Mouse (Mus musculus) midbrain, embryonic 16.5 days (tissue): ENCODE measurements at regions not wholly inside any gene's neighbourhood (a gene's known extent, or its start where the extent isn't known, plus 50 kb on each side); places are given as distances from the start of the nearest gene placed in this dataset.

Experiments
- ATAC-seq: fragments of 200-750 bp; cut with Nextera tagmentation; 2 replicates; pipeline ENCODE4 v1.8.0; 2017; ENCODE audit warnings: moderate TSS enrichment
- H3K27ac ChIP-seq: fragments of 300-500 bp; sonication (generic); 2 replicates; pipeline ENCODE4 v1.5.1; 2014; ENCODE audit warnings: mild to moderate bottlenecking, low read length, mixed read lengths
- H3K27me3 ChIP-seq: fragments of 300-500 bp; sonication (generic); 2 replicates; pipeline ENCODE4 v1.6.1; 2014; ENCODE audit warnings: low read depth, low read length, mixed read lengths; ENCODE audit not compliant: control insufficient read depth, insufficient read depth
- H3K36me3 ChIP-seq: fragments of 300-500 bp; sonication (generic); 2 replicates; pipeline ENCODE4 v1.6.1; 2014; ENCODE audit warnings: mild to moderate bottlenecking, low read length, moderate library complexity, mixed read lengths; ENCODE audit not compliant: control insufficient read depth, insufficient read depth
- H3K4me1 ChIP-seq: fragments of 300-500 bp; sonication (generic); 2 replicates; pipeline ENCODE4 v1.6.1; 2014; ENCODE audit warnings: mild to moderate bottlenecking, low read length, mixed read lengths; ENCODE audit not compliant: control insufficient read depth, insufficient read depth
- H3K4me2 ChIP-seq: fragments of 300-500 bp; sonication (generic); 2 replicates; pipeline ENCODE4 v1.6.1; 2014; ENCODE audit warnings: mild to moderate bottlenecking, low read length, mixed read lengths
- H3K4me3 ChIP-seq: fragments of 300-500 bp; sonication (generic); 2 replicates; pipeline ENCODE4 v1.5.1; 2014; ENCODE audit warnings: low read depth, mild to moderate bottlenecking, low read length, moderate library complexity, mixed read lengths
- H3K9ac ChIP-seq: fragments of 300-500 bp; sonication (generic); 2 replicates; pipeline ENCODE4 v1.6.1; 2014; ENCODE audit warnings: low read depth, low read length, mixed read lengths
- H3K9me3 ChIP-seq: fragments of 300-500 bp; sonication (generic); replicated peaks from 2 replicates; pipeline ENCODE4 v1.6.1; 2014; ENCODE audit warnings: mild to moderate bottlenecking, low read length, mixed read lengths; ENCODE audit not compliant: control insufficient read depth, poor library complexity, severe bottlenecking
- WGBS: fragments of 180-500 bp; shearing (Covaris S2); extraction: QIAGEN DNeasy Blood & Tissue Kit; methylation state at CpG from one replicate; pipeline ENCODE4 v1.1.7; 2014; 5-methylcytosine and 5-hydroxymethylcytosine counted together

DNA sequence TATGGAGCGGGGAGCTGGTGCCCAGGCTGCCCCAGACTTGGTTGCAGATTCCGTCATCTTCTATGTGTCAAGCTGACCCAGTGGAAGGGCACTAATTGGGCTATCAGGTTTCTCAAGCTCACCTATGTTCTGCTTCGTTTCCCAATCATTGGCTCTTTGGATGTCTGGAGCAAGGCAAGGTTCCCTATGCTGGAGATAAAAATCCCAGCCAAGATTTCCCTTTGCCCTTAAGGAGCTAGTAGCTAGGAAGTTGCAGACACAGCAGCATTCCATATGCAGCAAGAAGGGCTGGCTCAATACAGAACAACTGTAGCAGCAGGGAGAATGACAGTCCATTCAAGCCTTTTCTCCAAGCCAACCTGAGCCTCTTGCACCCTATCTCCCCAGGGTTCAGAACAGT, 159.2 kb upstream of the Zfp706 start:
- no peak overlapping the region for H3K4me3 ChIP-seq
- H3K27ac ChIP-seq = no peak overlapping the region
- H3K9me3 ChIP-seq = no peaks in the 10 kb centered on the region
- 94% methylated on average over 3 of the region's 3 CpGs for WGBS
- H3K36me3 ChIP-seq = no peaks in the 10 kb centered on the region
- no peaks in the 10 kb centered on the region for H3K4me1 ChIP-seq
- H3K4me2 ChIP-seq = no peak overlapping the region
- H3K27me3 ChIP-seq = no peaks in the 10 kb centered on the region
- ATAC-seq = no peak
- H3K9ac ChIP-seq = no peak overlapping the region

DNA sequence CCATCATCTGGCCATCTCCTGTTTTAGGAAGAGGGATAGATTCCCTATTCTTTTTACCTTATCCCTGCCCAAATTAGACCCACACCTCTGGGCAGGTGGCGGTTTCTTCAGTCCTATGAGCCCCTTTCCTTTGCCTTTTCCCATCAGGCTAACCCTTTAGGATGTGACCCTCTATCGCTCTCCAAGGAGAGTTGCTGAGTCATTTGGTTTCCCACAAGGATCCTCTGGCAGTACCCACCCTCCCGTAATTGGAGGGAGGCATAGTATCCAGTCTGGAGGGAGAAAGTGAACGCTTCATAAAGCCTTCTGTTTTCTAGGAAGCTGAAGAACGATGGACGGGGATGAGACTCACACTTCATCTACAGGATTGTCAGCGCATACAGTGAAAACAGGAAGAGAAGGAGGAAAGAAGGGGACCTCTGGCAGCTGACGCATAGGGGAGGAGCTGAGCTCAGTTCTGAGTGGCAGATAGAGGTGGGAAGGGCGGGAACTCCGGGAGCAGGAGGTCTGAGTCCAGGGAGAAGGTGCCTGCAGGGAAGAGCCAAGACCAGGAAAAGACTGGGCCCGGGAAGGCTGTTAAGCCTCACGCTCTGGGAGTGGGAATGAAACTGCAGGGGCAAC, 158.4 kb upstream of the Zfp706 start:
- 35% methylated on average over 12 of the region's 12 CpGs for WGBS
- no peak overlapping the region for H3K4me3 ChIP-seq
- no peak overlapping the region for H3K4me2 ChIP-seq

DNA sequence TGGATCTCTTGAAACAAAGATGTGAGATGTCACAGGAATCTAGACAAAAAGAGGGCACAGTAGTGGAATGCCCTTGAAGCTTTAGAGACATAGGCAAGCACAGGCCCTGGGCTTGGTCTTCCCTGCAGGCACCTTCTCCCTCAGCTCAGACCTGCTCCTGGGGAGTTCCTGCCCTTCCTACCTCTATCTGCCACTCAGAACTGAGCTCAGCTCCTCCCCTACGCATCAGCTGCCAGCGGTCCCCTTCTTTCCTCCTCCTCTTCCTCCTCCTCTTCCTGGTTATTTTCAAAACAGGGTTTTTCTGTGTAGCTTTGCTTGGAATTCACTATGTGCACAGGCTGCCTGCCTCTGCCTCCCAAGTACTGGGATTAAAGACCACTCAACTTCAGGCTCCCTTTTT, 157.6 kb upstream of the Zfp706 start:
- H3K4me2 ChIP-seq = no peak overlapping the region
- no peaks in the 10 kb centered on the region for H3K4me1 ChIP-seq
- H3K27ac ChIP-seq = no peak overlapping the region
- H3K27me3 ChIP-seq = no peaks in the 10 kb centered on the region
- WGBS = 58% methylated on average over 2 of the region's 2 CpGs
- ATAC-seq = no peak
- H3K4me3 ChIP-seq = no peak overlapping the region
- no peaks in the 10 kb centered on the region for H3K9me3 ChIP-seq
- H3K9ac ChIP-seq = no peak overlapping the region
- H3K36me3 ChIP-seq = no peaks in the 10 kb centered on the region

More for the DNA sequence above, 158.4 kb upstream of the Zfp706 start:
- Histone ChIP-seq H3K27ac (no peak overlapping the region), H3K9me3 (no peaks in the 10 kb centered on the region), H3K36me3 (no peaks in the 10 kb centered on the region), H3K27me3 (no peaks in the 10 kb centered on the region), H3K4me1 (no peaks in the 10 kb centered on the region), H3K9ac (no peak overlapping the region)
- ATAC-seq = no peak

DNA sequence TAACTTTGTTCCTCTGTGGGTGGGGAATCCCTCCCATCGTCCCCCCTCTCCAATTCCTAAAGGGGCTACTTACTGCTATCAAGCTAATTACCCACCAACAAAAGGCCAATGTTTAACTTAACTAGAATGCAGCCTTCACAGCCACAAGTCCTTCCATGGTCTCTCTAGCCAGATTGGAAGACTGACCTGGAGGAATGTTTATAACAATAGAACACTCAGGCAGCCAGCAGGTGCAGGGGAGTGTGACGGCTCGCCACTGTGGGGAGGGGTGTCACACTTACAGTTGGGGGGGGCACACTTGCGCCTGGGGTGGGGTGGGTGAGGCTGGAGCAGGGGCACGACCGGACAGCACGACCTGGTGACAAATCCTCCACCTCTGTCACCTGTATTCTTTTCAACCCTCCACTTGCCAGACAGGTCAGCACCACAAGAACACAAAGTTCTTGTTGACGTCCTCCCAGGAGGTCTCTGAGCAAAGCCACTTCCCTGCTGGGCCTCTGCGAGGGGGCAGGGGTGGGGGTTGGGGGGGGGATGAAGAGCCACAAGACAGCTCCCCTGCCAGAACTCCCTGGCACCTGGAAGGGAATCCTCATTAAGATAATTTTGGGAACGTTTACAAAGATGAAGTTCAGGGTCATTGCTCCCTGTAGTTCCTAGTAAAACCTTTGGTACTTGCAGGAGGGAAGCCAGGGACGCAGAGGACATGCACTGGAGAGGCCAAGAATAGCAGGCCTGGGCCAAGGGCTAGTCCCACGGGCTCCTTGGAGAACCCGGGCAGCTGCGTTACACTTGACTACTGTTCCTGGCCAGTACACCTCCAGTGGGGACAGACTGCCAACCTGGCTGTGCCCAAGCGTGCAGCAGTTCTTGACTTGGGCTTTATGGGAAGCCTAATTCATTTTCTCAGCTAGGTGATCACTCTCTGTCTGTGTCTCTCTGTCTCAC, 156.9 kb upstream of the Zfp706 start:
- Histone ChIP-seq H3K27ac (no peak overlapping the region), H3K27me3 (no peaks in the 10 kb centered on the region), H3K9me3 (no peaks in the 10 kb centered on the region), H3K4me2 (no peak overlapping the region), H3K36me3 (no peaks in the 10 kb centered on the region), H3K4me1 (no peaks in the 10 kb centered on the region), H3K4me3 (no peak overlapping the region), H3K9ac (no peak overlapping the region)
- no peak for ATAC-seq
- WGBS = 25% methylated on average over 15 of the region's 15 CpGs

DNA sequence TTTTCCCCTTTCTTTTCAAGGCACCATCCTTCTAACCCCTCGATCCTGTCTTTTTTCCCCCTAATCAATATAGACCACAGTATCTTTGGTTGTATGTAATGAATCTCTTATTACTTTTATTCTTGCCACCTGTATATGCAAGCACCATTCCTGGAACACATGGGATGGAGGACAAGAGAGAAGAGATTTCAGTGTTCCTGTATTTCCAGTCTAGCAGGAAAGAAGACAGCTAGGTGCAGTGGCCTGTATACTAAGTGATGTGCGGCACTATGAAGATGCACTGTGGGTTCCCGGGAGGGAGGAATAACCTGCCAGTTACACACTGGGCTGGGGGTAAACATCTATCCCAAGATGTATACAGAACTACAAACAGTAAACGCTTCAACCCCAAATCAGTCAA, 152.4 kb upstream of the Zfp706 start:
- no peak overlapping the region for H3K4me3 ChIP-seq
- no peak overlapping the region for H3K9ac ChIP-seq
- H3K4me1 ChIP-seq = no peaks in the 10 kb centered on the region
- WGBS = 81% methylated on average over 4 of the region's 4 CpGs
- no peak overlapping the region for H3K4me2 ChIP-seq
- no peak for ATAC-seq
- H3K27ac ChIP-seq = no peak overlapping the region
- no peaks in the 10 kb centered on the region for H3K27me3 ChIP-seq
- no peaks in the 10 kb centered on the region for H3K36me3 ChIP-seq
- no peaks in the 10 kb centered on the region for H3K9me3 ChIP-seq

DNA sequence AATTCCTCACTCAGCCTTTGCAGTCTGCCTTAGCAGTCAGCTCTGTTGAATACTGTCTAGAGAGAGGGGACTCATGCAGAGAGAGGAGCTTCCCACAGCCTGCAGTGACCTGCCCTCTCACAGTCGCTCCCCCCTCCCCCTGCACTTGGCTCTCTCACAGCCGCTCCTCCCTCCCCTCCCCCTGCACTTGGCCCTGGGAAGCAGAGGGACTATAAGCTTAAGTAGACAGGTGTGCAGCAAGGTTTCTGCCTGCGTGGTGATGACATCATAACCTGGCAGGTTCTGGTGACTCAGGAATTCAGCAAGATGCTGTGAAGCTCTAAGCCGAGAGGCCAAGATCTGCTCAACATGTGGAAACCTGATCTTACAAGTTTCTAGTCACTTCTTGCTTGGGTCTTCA, 151.8 kb upstream of the Zfp706 start:
- Histone ChIP-seq H3K9me3 (no peaks in the 10 kb centered on the region), H3K27me3 (no peaks in the 10 kb centered on the region), H3K27ac (no peak overlapping the region), H3K4me1 (no peaks in the 10 kb centered on the region), H3K4me3 (no peak overlapping the region), H3K4me2 (no peak overlapping the region), H3K9ac (no peak overlapping the region), H3K36me3 (no peaks in the 10 kb centered on the region)
- ATAC-seq = no peak
- WGBS = 13% methylated on average over 4 of the region's 4 CpGs

DNA sequence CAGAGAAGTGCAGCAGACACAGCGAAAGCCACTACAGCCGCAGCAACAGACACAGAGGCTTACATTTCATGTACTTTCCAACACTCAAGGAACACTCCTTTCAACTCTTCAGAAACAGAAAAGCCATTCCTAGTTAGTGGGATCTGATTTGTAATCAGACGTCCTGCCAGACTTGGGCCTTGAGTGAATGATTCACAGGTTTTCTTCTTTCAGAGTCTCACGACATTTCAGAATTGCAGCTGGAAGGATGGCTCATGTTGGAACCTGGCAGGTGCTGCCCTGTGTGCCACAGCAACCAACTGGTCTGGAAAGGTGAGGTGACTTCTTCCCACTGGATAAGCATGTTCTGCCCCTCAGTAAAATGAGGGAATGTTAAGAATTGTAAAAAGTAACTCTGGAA, 149.8 kb upstream of the Zfp706 start:
- ATAC-seq = no peak
- H3K4me3 ChIP-seq = no peak overlapping the region
- no peaks in the 10 kb centered on the region for H3K4me1 ChIP-seq
- H3K27me3 ChIP-seq = no peaks in the 10 kb centered on the region
- no peak overlapping the region for H3K4me2 ChIP-seq
- H3K9ac ChIP-seq = no peak overlapping the region
- H3K36me3 ChIP-seq = no peaks in the 10 kb centered on the region
- H3K27ac ChIP-seq = no peak overlapping the region
- H3K9me3 ChIP-seq = no peaks in the 10 kb centered on the region
- 75% methylated on average over 4 of the region's 4 CpGs for WGBS

DNA sequence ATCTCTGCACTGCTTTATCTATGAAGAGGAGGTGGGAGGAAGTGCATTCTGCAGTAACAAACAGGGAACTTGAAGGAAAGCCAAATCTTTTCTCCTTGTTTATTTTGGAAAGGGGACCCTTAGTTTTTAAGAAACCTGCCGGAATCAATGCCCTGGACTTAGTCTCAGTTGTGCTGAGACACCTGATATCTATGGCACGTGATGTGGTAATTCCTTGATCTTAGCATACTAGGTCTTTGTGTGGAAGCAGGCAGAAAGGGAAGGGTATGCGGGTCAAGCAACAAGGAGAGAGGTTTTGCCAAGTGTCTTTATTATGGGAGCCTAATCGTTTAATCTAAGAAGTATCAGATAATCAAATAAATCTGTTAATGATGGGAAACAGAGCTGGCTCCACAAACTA, 147.4 kb upstream of the Zfp706 start:
- Histone ChIP-seq H3K27me3 (no peaks in the 10 kb centered on the region), H3K4me3 (no peak overlapping the region), H3K27ac (no peak overlapping the region), H3K9ac (no peak overlapping the region), H3K4me1 (no peaks in the 10 kb centered on the region), H3K4me2 (no peak overlapping the region), H3K36me3 (no peaks in the 10 kb centered on the region), H3K9me3 (no peaks in the 10 kb centered on the region)
- 92% methylated on average over 4 of the region's 4 CpGs for WGBS
- ATAC-seq = no peak

DNA sequence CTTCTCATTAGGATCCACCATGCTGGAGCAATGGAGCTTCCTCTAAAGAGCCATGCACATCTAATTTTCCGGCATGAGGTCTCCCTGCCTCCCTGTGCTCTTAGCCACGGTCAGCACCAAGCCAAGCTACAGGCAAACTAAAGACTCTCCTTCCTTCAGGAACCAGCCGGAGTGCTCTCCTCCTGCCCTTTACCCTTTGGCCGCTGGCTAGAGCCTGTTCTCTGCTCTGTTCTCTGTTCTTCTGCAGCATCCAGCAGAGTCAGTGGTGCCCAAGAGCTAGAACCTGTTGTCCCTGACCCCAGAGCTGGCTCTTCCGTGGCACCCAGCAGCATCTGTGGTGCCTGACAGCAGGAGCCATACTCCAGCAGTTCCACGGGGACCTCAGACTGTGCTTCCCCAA, 145.6 kb upstream of the Zfp706 start:
- ATAC-seq = no peak
- Histone ChIP-seq H3K4me3 (no peak overlapping the region), H3K9me3 (no peaks in the 10 kb centered on the region), H3K27ac (no peak overlapping the region), H3K4me2 (no peak overlapping the region), H3K4me1 (no peaks in the 10 kb centered on the region), H3K36me3 (no peaks in the 10 kb centered on the region), H3K27me3 (no peaks in the 10 kb centered on the region), H3K9ac (no peak overlapping the region)
- 85% methylated on average over 6 of the region's 6 CpGs for whole genome bisulfite sequencing
